Mouse (Mus musculus) liver, adult 2 months (tissue): ENCODE results near the gene Ndfip2. TPM values are rescaled to one million over a fixed set of nuclear protein-coding genes. Genes with fewer than 3 reads are reported as not detected.

Experiments
- DNase-seq: peaks from one replicate; pipeline ENCODE4 v3.0.0-alpha.2; 2011; ENCODE audit warnings: low read depth, low spot score; ENCODE audit errors: extremely low read depth
- H3K27ac ChIP-seq: fragments of 200-500 bp; replicated peaks from 2 replicates; pipeline ENCODE4 v1.5.1; 2012; ENCODE audit warnings: low read depth, mild to moderate bottlenecking, control low read depth, inconsistent platforms, low read length; ENCODE audit not compliant: insufficient read depth
- H3K27me3 ChIP-seq: fragments of 200-500 bp; 2 replicates; pipeline ENCODE4 v1.6.1; 2012; ENCODE audit warnings: mild to moderate bottlenecking, moderate library complexity, low read length, inconsistent platforms; ENCODE audit not compliant: control insufficient read depth, insufficient read depth
- H3K36me3 ChIP-seq: fragments of 200-500 bp; 2 replicates; pipeline ENCODE4 v1.6.1; 2012; ENCODE audit warnings: low read length, inconsistent platforms; ENCODE audit not compliant: control insufficient read depth, insufficient read depth
- H3K4me1 ChIP-seq: fragments of 200-500 bp; 2 replicates; pipeline ENCODE4 v1.6.1; 2011; ENCODE audit warnings: low read length; ENCODE audit not compliant: control insufficient read depth, insufficient read depth
- H3K4me3 ChIP-seq: fragments of 200-500 bp; 2 replicates; pipeline ENCODE4 v1.5.1; 2011; ENCODE audit warnings: low read depth, mild to moderate bottlenecking, control low read depth, low read length, moderate library complexity; ENCODE audit not compliant: insufficient read depth
- H3K79me2 ChIP-seq: fragments of 200-500 bp; 2 replicates; pipeline ENCODE4 v1.6.1; 2012; ENCODE audit warnings: inconsistent platforms, mild to moderate bottlenecking, low read length, moderate library complexity; ENCODE audit not compliant: control insufficient read depth, insufficient read depth
- H3K9ac ChIP-seq: fragments of 200-500 bp; 2 replicates; pipeline ENCODE4 v1.6.1; 2012; ENCODE audit warnings: low read depth, mild to moderate bottlenecking, control low read depth, inconsistent platforms, low read length
- CTCF ChIP-seq: fragments of 200-500 bp; IDR thresholded peaks from 2 replicates; pipeline ENCODE4 v1.5.1; 2011; ENCODE audit warnings: low read depth, low read length, control low read depth
- POLR2A ChIP-seq: fragments of 200-500 bp; IDR thresholded peaks from 2 replicates; pipeline ENCODE4 v1.6.1; 2011; ENCODE audit warnings: low read length, control low read depth; ENCODE audit not compliant: insufficient read depth; ENCODE audit errors: extremely low read depth
- WGBS: fragments of 180-500 bp; shearing (Covaris S2); methylation state at CpG from one replicate; pipeline ENCODE4 v1.1.7; 2018; 5-methylcytosine and 5-hydroxymethylcytosine counted together
- polyA plus RNA-seq: library from polyadenylated mRNA; depleted of rRNA; stranded (reverse); fragments of >200 nt; gene quantifications from 2 replicates; pipeline ENCODE4 v1.2.3, GENCODE M21; 2012
- total RNA-seq: library from RNA; depleted of rRNA; stranded (reverse); fragments of >200 nt; gene quantifications from 2 replicates; pipeline ENCODE4 v1.2.3, GENCODE M21; 2014

Gene Ndfip2
- total and polyA plus RNA-seq, 2 experiments: 42.8 to 48.1 TPM

DNA sequence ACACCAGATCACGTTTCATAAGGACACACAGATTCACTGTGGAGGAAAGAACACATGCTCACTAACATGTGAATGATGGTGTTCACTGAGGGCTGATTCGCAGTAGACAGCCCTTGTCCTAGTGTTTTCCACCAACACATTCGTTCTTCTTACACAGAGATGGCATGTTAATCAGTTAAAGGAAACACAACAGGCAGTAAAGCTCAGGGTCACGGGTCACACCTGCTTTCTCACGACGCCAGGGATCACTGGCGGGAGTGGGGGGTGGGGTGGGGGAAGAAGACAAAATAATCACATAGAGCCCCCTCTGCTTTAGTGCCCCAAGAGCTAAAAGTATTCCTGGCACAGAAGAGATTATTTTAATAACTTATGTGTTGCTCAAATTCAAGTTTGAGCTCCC, 5.1 kb upstream of the Ndfip2 start:
- TF ChIP-seq POLR2A: no peak
- no peak for TF ChIP-seq CTCF
- Histone ChIP-seq H3K27me3 (no peaks in the 10 kb centered on the region), H3K4me3 (no peak overlapping the region), H3K9ac (no peak overlapping the region), H3K36me3 (no peaks in the 10 kb centered on the region), H3K79me2 (no peaks in the 10 kb centered on the region), H3K27ac (no peak overlapping the region), H3K4me1 (peaks cover 10% of the 10 kb centered on the region)
- 22% methylated on average over 7 of the region's 7 CpGs for WGBS
- DNase-seq: no peak

DNA sequence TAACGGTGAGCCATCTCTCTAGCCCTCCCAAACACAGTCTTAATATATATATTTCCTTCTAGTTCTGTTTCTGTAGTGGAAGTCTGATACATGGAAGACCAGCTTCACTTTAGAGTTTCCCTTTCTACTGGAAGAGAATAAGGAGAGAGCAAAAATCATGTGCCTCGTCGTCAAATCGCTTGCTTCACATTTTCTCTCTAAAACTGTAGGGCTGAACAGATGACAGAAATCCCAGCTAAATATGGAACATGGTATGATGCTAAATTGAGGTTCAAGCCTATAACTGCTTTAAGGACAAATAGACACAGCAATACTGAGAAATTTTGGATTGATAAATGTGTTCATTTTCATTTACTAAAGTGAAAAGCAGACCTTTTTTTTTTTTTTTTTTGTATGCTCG, 4.0 kb upstream of the Ndfip2 start:
- 75% methylated on average over 5 of the region's 5 CpGs for WGBS
- Histone ChIP-seq H3K4me1 (peaks cover 10% of the 10 kb centered on the region), H3K36me3 (no peaks in the 10 kb centered on the region), H3K79me2 (peaks cover 6% of the 10 kb centered on the region), H3K4me3 (no peak overlapping the region), H3K9ac (no peak overlapping the region), H3K27me3 (no peaks in the 10 kb centered on the region), H3K27ac (no peak overlapping the region)
- TF ChIP-seq CTCF: no peak
- no peak for TF ChIP-seq POLR2A
- DNase-seq: no peak

DNA sequence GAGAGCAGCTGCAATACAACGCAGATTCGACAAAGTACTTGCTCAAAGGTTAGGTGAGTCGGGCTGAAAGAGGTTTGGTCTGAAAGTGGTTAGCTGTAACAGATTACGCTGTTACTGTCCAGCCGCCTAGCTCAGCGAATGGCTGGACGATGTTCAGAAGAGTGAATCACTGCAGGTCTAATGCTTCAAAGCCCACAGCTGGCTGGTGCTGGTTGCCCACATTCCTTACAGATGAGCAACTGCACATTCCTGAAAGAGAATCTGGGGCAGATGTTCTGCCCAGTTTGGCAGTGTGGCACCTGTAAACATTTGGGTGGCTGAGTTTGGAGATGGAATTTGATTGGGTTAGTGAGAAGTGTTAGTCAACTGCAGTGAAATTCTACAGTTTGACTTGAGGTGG, 2.8 kb upstream of the Ndfip2 start:
- DNase-seq: peak; percentile 73

DNA sequence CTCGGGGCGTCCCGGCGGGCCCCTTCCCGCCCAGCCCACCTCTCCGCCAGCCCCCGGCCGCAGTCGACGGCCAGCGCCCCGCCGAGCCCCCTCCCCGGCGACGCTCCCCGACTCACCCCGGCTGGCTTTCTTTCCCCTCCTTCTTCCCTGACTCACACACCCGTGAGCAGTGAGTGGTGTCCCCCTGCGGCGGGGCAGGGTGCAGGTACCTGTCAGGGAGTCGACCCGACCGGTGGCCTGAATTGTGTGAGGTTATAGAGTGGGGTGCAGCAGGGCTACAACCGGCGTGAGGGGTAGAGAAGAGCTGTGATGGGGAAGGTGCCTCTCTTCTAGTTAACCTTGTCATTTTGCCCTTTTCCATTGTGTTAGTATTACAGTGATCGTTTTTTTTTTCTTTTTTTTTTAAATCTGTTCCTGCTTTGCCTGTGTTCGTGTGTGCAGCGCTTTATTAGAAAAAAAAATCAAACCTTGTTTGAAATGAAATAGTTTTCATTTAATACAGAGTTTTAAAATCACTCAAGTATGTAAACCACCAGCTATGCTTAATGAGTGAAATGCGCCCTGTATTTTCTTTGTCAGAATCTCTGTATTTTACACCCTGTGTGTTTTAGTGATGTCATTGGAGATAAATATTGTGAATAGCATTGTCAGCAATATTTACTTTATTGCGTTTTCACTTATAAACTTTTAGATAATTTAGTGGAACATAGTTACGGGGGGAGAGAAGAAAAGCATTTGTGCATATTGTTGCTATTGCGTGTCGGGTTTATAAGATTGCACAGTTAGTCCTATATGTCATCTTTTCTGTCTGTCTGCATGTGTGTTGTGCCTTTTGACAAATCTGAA, 885 bp downstream of the Ndfip2 start:
- no peaks in the 10 kb centered on the region for H3K36me3 ChIP-seq
- TF ChIP-seq CTCF (no peak), POLR2A (no peak)
- H3K4me1 ChIP-seq: peaks cover 13% of the 10 kb centered on the region
- peaks cover 11% of the 10 kb centered on the region for H3K79me2 ChIP-seq
- no peaks in the 10 kb centered on the region for H3K27me3 ChIP-seq
- H3K9ac ChIP-seq: peak overlapping the region; percentile 98
- peak; percentile 29 for DNase-seq
- peak overlapping the region; percentile 76 for H3K27ac ChIP-seq
- 5% methylated on average over 33 of the region's 34 CpGs for WGBS
- H3K4me3 ChIP-seq: peak overlapping the region; percentile 82

More for the DNA sequence above, 2.8 kb upstream of the Ndfip2 start:
- WGBS: 34% methylated on average over 7 of the region's 7 CpGs
- Histone ChIP-seq H3K27me3 (no peaks in the 10 kb centered on the region), H3K4me3 (no peak overlapping the region), H3K9ac (no peak overlapping the region), H3K27ac (no peak overlapping the region), H3K36me3 (no peaks in the 10 kb centered on the region), H3K79me2 (peaks cover 6% of the 10 kb centered on the region), H3K4me1 (peaks cover 12% of the 10 kb centered on the region)
- TF ChIP-seq POLR2A: no peak
- TF ChIP-seq CTCF: no peak

DNA sequence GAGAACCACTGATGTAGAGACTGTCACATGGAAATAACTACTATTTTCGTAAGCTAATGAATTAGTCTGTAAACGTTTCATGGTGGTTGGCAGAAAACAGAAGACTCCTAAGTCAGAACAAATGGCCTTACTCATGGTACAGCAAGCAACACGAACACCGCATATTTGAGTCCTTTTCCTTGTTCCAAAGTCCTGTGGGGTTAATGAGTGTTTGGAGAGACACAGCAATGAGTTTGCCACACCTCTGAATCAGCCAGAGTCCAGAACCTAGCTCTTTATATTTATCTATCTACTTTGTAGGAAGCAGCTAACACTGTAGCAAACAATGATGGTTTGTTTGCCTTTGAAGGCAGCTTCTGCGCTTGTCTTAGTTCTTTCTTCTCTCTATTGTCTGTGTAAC, 4.5 kb downstream of the Ndfip2 start:
- H3K4me3 ChIP-seq: no peak overlapping the region
- peak; percentile 88 for DNase-seq
- no peaks in the 10 kb centered on the region for H3K36me3 ChIP-seq
- no peaks in the 10 kb centered on the region for H3K27me3 ChIP-seq
- TF ChIP-seq CTCF (no peak), POLR2A (no peak)
- no peak overlapping the region for H3K9ac ChIP-seq
- WGBS: 21% methylated on average over 5 of the region's 5 CpGs
- peak overlapping the region; percentile 44; the same call in 1 of the 2 replicates for H3K27ac ChIP-seq
- peaks cover 11% of the 10 kb centered on the region for H3K79me2 ChIP-seq
- H3K4me1 ChIP-seq: peaks cover 15% of the 10 kb centered on the region

DNA sequence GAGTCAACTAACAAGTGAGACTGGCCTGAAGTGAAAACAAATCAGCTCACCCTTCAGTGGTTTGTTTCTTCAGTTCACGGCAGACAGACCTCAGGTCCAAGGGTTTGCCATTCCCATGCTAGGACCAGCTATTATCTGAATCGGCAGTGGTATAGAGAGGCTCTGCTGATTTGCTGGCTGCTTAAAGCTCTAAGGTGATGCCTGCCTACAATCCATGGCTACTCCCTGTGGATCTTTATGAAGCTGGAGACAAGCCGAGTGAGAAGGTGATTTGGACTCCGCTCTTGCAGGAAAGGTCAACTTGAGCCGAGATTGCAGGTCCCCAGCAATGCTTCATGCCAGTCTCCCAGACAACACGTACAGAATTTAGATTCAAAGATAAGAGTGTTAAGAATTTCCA, 8.7 kb downstream of the Ndfip2 start:
- no peaks in the 10 kb centered on the region for H3K27me3 ChIP-seq
- H3K27ac ChIP-seq: peak overlapping the region; percentile 31; the same call in 1 of the 2 replicates
- TF ChIP-seq CTCF: no peak
- TF ChIP-seq POLR2A: no peak
- no peaks in the 10 kb centered on the region for H3K36me3 ChIP-seq
- H3K79me2 ChIP-seq: peaks cover 17% of the 10 kb centered on the region
- DNase-seq: peak; percentile 77
- 15% methylated on average over 6 of the region's 6 CpGs for WGBS
- peaks cover 14% of the 10 kb centered on the region; the same call in 1 of the 2 replicates for H3K4me1 ChIP-seq
- H3K9ac ChIP-seq: no peak overlapping the region
- no peak overlapping the region for H3K4me3 ChIP-seq
